Mouse (Mus musculus) hindbrain, postnatal 0 days (tissue): Measurements from ENCODE around the gene Sv2c. TPM values are rescaled to one million over a fixed set of nuclear protein-coding genes. Genes with fewer than 3 reads are reported as not detected.

Source experiments
- ATAC-seq: fragments of 200-750 bp; cut with Nextera tagmentation; 2 replicates; pipeline ENCODE4 v1.8.0; 2017; ENCODE audit warnings: mild to moderate bottlenecking, moderate TSS enrichment, moderate library complexity
- DNase-seq: peaks from one replicate; pipeline ENCODE4 v3.0.0-alpha.2; 2015; ENCODE audit warnings: low spot score
- H3K27ac ChIP-seq: fragments of 300-500 bp; sonication (generic); 2 replicates; pipeline ENCODE4 v1.5.1; 2014; ENCODE audit warnings: mild to moderate bottlenecking
- H3K27me3 ChIP-seq: fragments of 300-500 bp; sonication (generic); 2 replicates; pipeline ENCODE4 v1.6.1; 2014; ENCODE audit warnings: low read length, mixed read lengths; ENCODE audit not compliant: insufficient read depth
- H3K36me3 ChIP-seq: fragments of 300-500 bp; sonication (generic); 2 replicates; pipeline ENCODE4 v1.6.1; 2014; ENCODE audit warnings: low read length, mixed read lengths; ENCODE audit not compliant: insufficient read depth
- H3K4me1 ChIP-seq: fragments of 300-500 bp; sonication (generic); 2 replicates; pipeline ENCODE4 v1.6.1; 2014; ENCODE audit warnings: antibody characterized with exemption, low read length, mixed read lengths; ENCODE audit not compliant: insufficient read depth
- H3K4me2 ChIP-seq: fragments of 300-500 bp; sonication (generic); 2 replicates; pipeline ENCODE4 v1.6.1; 2014; ENCODE audit warnings: low read depth, mild to moderate bottlenecking, low read length, moderate library complexity, mixed read lengths
- H3K4me3 ChIP-seq: fragments of 300-500 bp; sonication (generic); 2 replicates; pipeline ENCODE4 v1.5.1; 2014; ENCODE audit warnings: low read length
- H3K9ac ChIP-seq: fragments of 300-500 bp; sonication (generic); replicated peaks from 2 replicates; pipeline ENCODE4 v1.6.1; 2014; ENCODE audit warnings: mild to moderate bottlenecking, low read length, moderate library complexity, mixed read lengths
- H3K9me3 ChIP-seq: fragments of 300-500 bp; sonication (generic); 2 replicates; pipeline ENCODE4 v1.6.1; 2016; ENCODE audit warnings: low read length, mixed read lengths
- CTCF ChIP-seq: IDR thresholded peaks from 2 replicates; pipeline ENCODE4 v1.5.1; 2016; ENCODE audit warnings: antibody characterized with exemption, control low read depth, low read depth
- WGBS: fragments of 180-500 bp; shearing (Covaris S2); extraction: QIAGEN DNeasy Blood & Tissue Kit; methylation state at CpG from one replicate; pipeline ENCODE4 v1.1.7; 2014; 5-methylcytosine and 5-hydroxymethylcytosine counted together
- polyA plus RNA-seq: library from polyadenylated mRNA; unstranded; fragments of >200 nt; fragmentation: Nextera tagmentation; extraction: Ambion mirVana; gene quantifications from 2 replicates; pipeline ENCODE4 v1.2.1, GENCODE M21; 2015
- total RNA-seq: library from RNA; depleted of rRNA; stranded (reverse); fragments of >200 nt; gene quantifications from 2 replicates; pipeline ENCODE4 v1.2.3, GENCODE M21; 2014

Sv2c gene
- total and polyA plus RNA-seq, 2 experiments from 2014 or later, result 30.4 to 47.3 TPM

GRCm38 (mm10) chr13:95941861-95942260, 190.5 kb downstream of the Sv2c start:
- WGBS, result 82% methylated on average over 4 of the region's 4 CpGs
- no peak for TF ChIP-seq CTCF
- no peak for ATAC-seq
- no peaks in the 10 kb centered on the region for H3K9me3 ChIP-seq
- no peaks in the 10 kb centered on the region; the same call in 1 of the 2 replicates for H3K4me1 ChIP-seq
- no peaks in the 10 kb centered on the region for H3K27me3 ChIP-seq
- H3K4me3 ChIP-seq, result no peak overlapping the region
- H3K27ac ChIP-seq, result no peak overlapping the region
- no peak overlapping the region for H3K9ac ChIP-seq
- no peak overlapping the region for H3K4me2 ChIP-seq
- H3K36me3 ChIP-seq, result no peaks in the 10 kb centered on the region
- DNase-seq, result no peak

- Histone ChIP-seq H3K27ac (no peak overlapping the region; the same call in 1 of the 2 replicates), H3K4me1 (no peaks in the 10 kb centered on the region; the same call in 1 of the 2 replicates), H3K9ac (no peak overlapping the region), H3K36me3 (no peaks in the 10 kb centered on the region), H3K27me3 (no peaks in the 10 kb centered on the region), H3K4me2 (no peak overlapping the region), H3K9me3 (no peaks in the 10 kb centered on the region), H3K4me3 (no peak overlapping the region)
- peak; percentile 44 for DNase-seq
- ATAC-seq, result no peak
- WGBS, result 25% methylated on average over 5 of the region's 5 CpGs
- no peak for TF ChIP-seq CTCF
These were observed 191.6 kb downstream of the Sv2c start for GRCm38 (mm10) chr13:95940811-95941210.

GRCm38 (mm10) chr13:95924201-95924621, 208.2 kb downstream of the Sv2c start:
- Histone ChIP-seq H3K4me3 (no peak overlapping the region), H3K4me2 (no peak overlapping the region), H3K4me1 (no peaks in the 10 kb centered on the region), H3K9me3 (no peaks in the 10 kb centered on the region), H3K9ac (no peak overlapping the region), H3K27ac (no peak overlapping the region), H3K36me3 (no peaks in the 10 kb centered on the region), H3K27me3 (no peaks in the 10 kb centered on the region)
- ATAC-seq (no peak), DNase-seq (no peak)
- WGBS, result 72% methylated on average over 2 of the region's 2 CpGs
- TF ChIP-seq CTCF, result no peak

GRCm38 (mm10) chr13:95922626-95923025, 209.8 kb downstream of the Sv2c start:
- H3K9ac ChIP-seq, result no peak overlapping the region
- H3K4me2 ChIP-seq, result no peak overlapping the region
- no peak for ATAC-seq
- no peak for DNase-seq
- no peaks in the 10 kb centered on the region for H3K36me3 ChIP-seq
- H3K27ac ChIP-seq, result no peak overlapping the region
- H3K9me3 ChIP-seq, result no peaks in the 10 kb centered on the region
- no peak for TF ChIP-seq CTCF
- no peaks in the 10 kb centered on the region for H3K27me3 ChIP-seq
- no peak overlapping the region for H3K4me3 ChIP-seq
- WGBS, result 82% methylated on average over 4 of the region's 4 CpGs
- H3K4me1 ChIP-seq, result no peaks in the 10 kb centered on the region

- DNase-seq, result no peak
- Histone ChIP-seq H3K27ac (no peak overlapping the region), H3K4me2 (no peak overlapping the region), H3K4me1 (no peaks in the 10 kb centered on the region), H3K9me3 (no peaks in the 10 kb centered on the region), H3K9ac (no peak overlapping the region), H3K27me3 (no peaks in the 10 kb centered on the region), H3K4me3 (no peak overlapping the region), H3K36me3 (no peaks in the 10 kb centered on the region)
- no peak for TF ChIP-seq CTCF
- no peak for ATAC-seq
- 91% methylated on average over 9 of the region's 9 CpGs for WGBS
These were observed 213.6 kb downstream of the Sv2c start for GRCm38 (mm10) chr13:95918624-95919284.

- no peak overlapping the region for H3K9ac ChIP-seq
- 65% methylated on average over 2 of the region's 2 CpGs for WGBS
- H3K27ac ChIP-seq, result 0 out of 2 replicates have a peak overlapping the region, but pooled peaks have one; percentile 22
- no peaks in the 10 kb centered on the region for H3K36me3 ChIP-seq
- no peak overlapping the region for H3K4me3 ChIP-seq
- no peak for ATAC-seq
- H3K4me1 ChIP-seq, result no peaks in the 10 kb centered on the region
- no peaks in the 10 kb centered on the region for H3K27me3 ChIP-seq
- TF ChIP-seq CTCF, result no peak
- no peaks in the 10 kb centered on the region for H3K9me3 ChIP-seq
- no peak for DNase-seq
- no peak overlapping the region for H3K4me2 ChIP-seq
These were observed 219.4 kb downstream of the Sv2c start for GRCm38 (mm10) chr13:95913046-95913406.
